Mouse (Mus musculus) lung, adult 2 months (tissue): ENCODE measurements around the gene Jup. TPM values are rescaled to one million over a fixed set of nuclear protein-coding genes. Genes with fewer than 3 reads are reported as not detected.

Experiments
- DNase-seq: peaks from one replicate; pipeline ENCODE4 v3.0.0; 2022
- H3K4me1 ChIP-seq: fragments of 200-500 bp; 2 replicates; pipeline ENCODE4 v1.6.1; 2011; ENCODE audit warnings: low read length; ENCODE audit not compliant: control insufficient read depth, insufficient read depth
- H3K4me3 ChIP-seq: fragments of 200-500 bp; replicated peaks from 2 replicates; pipeline ENCODE3; 2011; ENCODE audit warnings: low read depth, mild to moderate bottlenecking, control low read depth, low read length; ENCODE audit errors: extremely low read depth
- CTCF ChIP-seq: fragments of 200-500 bp; IDR thresholded peaks from 2 replicates; pipeline ENCODE4 v1.5.1; 2011; ENCODE audit warnings: mild to moderate bottlenecking, low read length, control low read depth; ENCODE audit not compliant: insufficient read depth
- POLR2A ChIP-seq: fragments of 200-500 bp; IDR thresholded peaks from 2 replicates; pipeline ENCODE4 v1.6.1; 2011; ENCODE audit warnings: low read depth, mild to moderate bottlenecking, control low read depth, low read length, borderline replicate concordance; ENCODE audit errors: extremely low read depth
- WGBS: fragments of 180-500 bp; shearing (Covaris S2); methylation state at CpG from one replicate; pipeline ENCODE4 v1.1.7; 2018; 5-methylcytosine and 5-hydroxymethylcytosine counted together
- polyA plus RNA-seq: library from polyadenylated mRNA; depleted of rRNA; stranded (reverse); fragments of >200 nt; gene quantifications from 2 replicates; pipeline ENCODE4 v1.2.3, GENCODE M21; 2012; rRNA removed

Jup gene
- polyA plus RNA-seq, 1 experiment = 631 TPM

DNA sequence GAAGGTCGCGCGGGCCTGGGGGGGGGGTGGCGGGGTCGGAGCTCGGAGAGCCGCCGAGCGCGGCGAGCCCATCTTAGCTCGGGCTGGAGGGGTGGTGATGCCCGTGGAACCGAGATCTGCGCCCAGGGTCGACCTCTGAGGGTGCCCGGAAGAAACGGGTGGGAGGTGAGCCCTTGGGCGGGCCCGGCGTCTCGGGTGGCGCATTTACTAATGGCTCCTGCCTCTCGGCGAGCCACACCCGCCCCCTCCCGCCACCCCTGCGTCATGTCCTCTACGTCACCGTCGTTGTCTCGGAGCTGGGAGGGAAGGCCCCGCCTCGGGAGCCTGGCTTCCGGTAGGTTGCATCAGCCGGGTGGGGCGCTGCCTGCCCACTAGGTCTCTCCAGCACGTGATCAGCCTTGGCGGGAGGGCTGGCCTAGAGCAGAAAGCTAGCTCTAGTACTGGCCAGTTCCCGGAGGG, 77.4 kb downstream of the Jup start:
- DNase-seq = peak; percentile 91
- Histone ChIP-seq H3K4me1 (peaks cover 2% of the 10 kb centered on the region; the same call in 1 of the 2 replicates), H3K4me3 (peak overlapping the region; percentile 97)
- WGBS = under 1% methylated on average over 39 of the region's 40 CpGs
- TF ChIP-seq POLR2A = peak; percentile 73; the same call in 1 of the 2 replicates
- TF ChIP-seq CTCF = no peak

DNA sequence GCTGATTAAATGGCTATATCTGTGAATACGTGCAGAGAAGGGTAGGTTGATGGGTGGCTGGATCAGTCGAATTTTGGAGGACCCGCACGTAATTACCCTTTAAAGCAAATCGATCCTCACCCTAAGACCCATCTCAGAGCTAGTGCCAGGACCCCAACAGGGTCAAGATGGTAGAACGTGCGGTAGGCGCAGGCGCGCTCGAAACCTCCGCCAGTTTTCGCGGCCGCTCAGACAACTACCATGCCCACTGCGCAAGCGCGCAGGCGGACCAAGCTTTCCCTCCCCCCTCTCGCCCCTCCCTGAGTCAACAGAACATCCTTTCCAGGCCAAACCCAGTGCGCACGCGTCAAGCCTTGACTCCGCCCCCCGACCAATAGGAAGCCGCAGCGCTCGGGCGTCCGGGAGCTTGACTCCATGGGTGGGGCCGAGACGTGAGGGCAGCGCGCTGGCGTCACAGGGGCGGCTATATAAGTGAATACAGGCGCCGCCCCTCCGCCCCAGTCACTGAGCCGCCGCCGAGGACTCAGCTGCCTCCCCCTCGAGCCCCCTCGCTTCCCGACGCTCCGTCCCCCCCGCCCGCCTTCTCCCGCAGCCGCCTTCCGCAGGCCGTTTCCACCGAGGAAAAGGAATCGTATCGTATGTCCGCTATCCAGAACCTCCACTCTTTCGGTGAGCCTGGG, 77.9 kb downstream of the Jup start, which contains the start of gene Eif1:
Gene Eif1, plus strand, starts transcription at position 394 of the 680 bp plus-strand sequence.
- TF ChIP-seq POLR2A (peak; percentile 62), CTCF (no peak)
- under 1% methylated on average over 58 of the region's 58 CpGs for WGBS
- Histone ChIP-seq H3K4me3 (peak within 1 kb of the TSS; percentile 97), H3K4me1 (peaks cover 2% of the 10 kb centered on the region; the same call in 1 of the 2 replicates)
- DNase-seq = peak; percentile 100

Other genes with a start within 250 kb of the Jup start
- gene Krt19, start 249.1 kb downstream of the Jup start, polyA plus RNA-seq = 275 and 280 TPM in 2 replicates
- not detected in 2 replicates for gene Krt9, start 204.5 kb downstream of the Jup start, polyA plus RNA-seq
- gene Krt14, start 190.2 kb downstream of the Jup start, polyA plus RNA-seq = 0.51 and 51.5 TPM in 2 replicates
- gene Krt16, start 148.9 kb downstream of the Jup start, polyA plus RNA-seq = 0.58 TPM in 1 of 2 replicates, not detected in the other
- gene Krt17, start 136.7 kb downstream of the Jup start, polyA plus RNA-seq = 0.38 and 0.65 TPM in 2 replicates
- not detected in 2 replicates for gene Krt42, start 127.9 kb downstream of the Jup start, polyA plus RNA-seq
- 125 and 131 TPM in 2 replicates for gene Eif1, start 77.9 kb downstream of the Jup start, polyA plus RNA-seq
- gene Gast, start 63.4 kb downstream of the Jup start, polyA plus RNA-seq = not detected in 2 replicates
- gene Hap1, start 41.6 kb downstream of the Jup start, polyA plus RNA-seq = 9.3 and 14.3 TPM in 2 replicates
- gene P3h4, start 17.1 kb upstream of the Jup start, polyA plus RNA-seq = 40.6 and 53.9 TPM in 2 replicates
- 41.5 and 42.5 TPM in 2 replicates for gene Fkbp10, start 17.9 kb upstream of the Jup start, polyA plus RNA-seq
- 21.7 and 31.5 TPM in 2 replicates for gene Nt5c3b, start 44.0 kb upstream of the Jup start, polyA plus RNA-seq
- 0.22 and 0.49 TPM in 2 replicates for gene Klhl10, start 44.2 kb upstream of the Jup start, polyA plus RNA-seq
- gene Klhl11, start 75.0 kb upstream of the Jup start, polyA plus RNA-seq = 5.1 and 6.2 TPM in 2 replicates
- gene Acly, start 130.2 kb upstream of the Jup start, polyA plus RNA-seq = 166 and 217 TPM in 2 replicates
- 1.8 and 3.4 TPM in 2 replicates for gene Ttc25, start 147.8 kb upstream of the Jup start, polyA plus RNA-seq
- gene Cnp, start 177.1 kb upstream of the Jup start, polyA plus RNA-seq = 27.5 and 29.9 TPM in 2 replicates
- 59.4 and 84.5 TPM in 2 replicates for gene Nkiras2, start 221.5 kb upstream of the Jup start, polyA plus RNA-seq
- gene Dnajc7, start 222.4 kb upstream of the Jup start, polyA plus RNA-seq = 29.8 and 56.5 TPM in 2 replicates